Mouse (Mus musculus) ES-Bruce4 (cell line): ENCODE results near the gene Adk.

Experiments
- CTCF ChIP-seq: IDR thresholded peaks from one replicate; pipeline ENCODE4 v1.8.1; 2011; ENCODE audit warnings: low read depth, low read length
- POLR2A ChIP-seq: IDR thresholded peaks from one replicate; pipeline ENCODE4 v1.8.1; 2011; ENCODE audit warnings: low read length; ENCODE audit not compliant: insufficient read depth

GRCm38 (mm10) chr14:21408846-21409245, 356.5 kb downstream of the Adk start:
- TF ChIP-seq CTCF (no peak), POLR2A (no peak)
